Mouse (Mus musculus) heart, postnatal 25 days (tissue): ENCODE measurements around the gene Zswim1. TPM values are rescaled to one million over a fixed set of nuclear protein-coding genes. Genes with fewer than 3 reads are reported as not detected.
"Not testable (repeated sequence)": the region's sequence is repeated elsewhere in the genome, so short reads cannot be mapped to it uniquely, and the experiment has no call there.

Experiments used
- DNase-seq: peaks from one replicate; pipeline ENCODE4 v3.0.0; 2022; ENCODE audit warnings: low spot score
- intact Hi-C: fragments of 180-260 bp; cut with DNase I; formaldehyde crosslinking; loops from one replicate; pipeline ENCODE4 v1.15.1; 2025
- total RNA-seq, 2 experiments: library from RNA; stranded (reverse); gene quantifications; 2 replicates each; pipeline ENCODE4 v1.2.3; 2021

Zswim1 gene
- total RNA-seq, 2 experiments from 2014 or later: 3.6 to 4.5 TPM

- no peak for DNase-seq
- intact Hi-C loops: no loop called here
Measured at GRCm38 (mm10) chr2:164859640-164860432, 37.4 kb downstream of the Zswim1 start.

GRCm38 (mm10) chr2:164861094-164861493 lies 38.6 kb downstream of the Zswim1 start:
- intact Hi-C loops: no loop called here

GRCm38 (mm10) chr2:164862179-164862861 lies 39.8 kb downstream of the Zswim1 start:
- intact Hi-C loops: loop anchor here (2.0 kb wide), 1 partner anchor 16 kb away; the partner anchor contains the start of gene Pcif1
- DNase-seq: peak; percentile 37

More at GRCm38 (mm10) chr2:164861094-164861493, 38.6 kb downstream of the Zswim1 start:
- DNase-seq: no peak

GRCm38 (mm10) chr2:164863411-164863810 lies 40.9 kb downstream of the Zswim1 start:
- DNase-seq: not testable (repeated sequence)
- intact Hi-C loops: loop anchor here (2.0 kb wide), 1 partner anchor 15 kb away; the partner anchor contains the start of gene Pcif1

GRCm38 (mm10) chr2:164864593-164864992 lies 42.1 kb downstream of the Zswim1 start:
- DNase-seq: no peak
- intact Hi-C loops: no loop called here

- peak; percentile 78 for DNase-seq
- intact Hi-C loops: no loop called here
Measured at GRCm38 (mm10) chr2:164866741-164867551, 44.5 kb downstream of the Zswim1 start.

GRCm38 (mm10) chr2:164867566-164867965 lies 45.1 kb downstream of the Zswim1 start:
- intact Hi-C loops: no loop called here
- no peak for DNase-seq

GRCm38 (mm10) chr2:164868491-164868890 lies 46.0 kb downstream of the Zswim1 start:
- intact Hi-C loops: loop anchor here (2.0 kb wide), 1 partner anchor 14 kb away; no protein-coding TSS in a partner anchor
- DNase-seq: no peak

- no peak for DNase-seq
- intact Hi-C loops: no loop called here
Measured at GRCm38 (mm10) chr2:164871602-164872303, 49.3 kb downstream of the Zswim1 start.

- intact Hi-C loops: no loop called here
- DNase-seq: no peak
Measured at GRCm38 (mm10) chr2:164873621-164874020, 51.1 kb downstream of the Zswim1 start.

- intact Hi-C loops: no loop called here
- DNase-seq: peak; percentile 59
Measured at GRCm38 (mm10) chr2:164874239-164874769, 51.8 kb downstream of the Zswim1 start.

- DNase-seq: not testable (repeated sequence)
- intact Hi-C loops: loop anchor here (2.0 kb wide), 1 partner anchor 43 kb away; the partner anchor contains the start of genes Ctsa and Neurl2
Measured at GRCm38 (mm10) chr2:164875648-164876047, 53.2 kb downstream of the Zswim1 start.

Other genes with a start within 250 kb of the Zswim1 start
- not detected for gene Spint3, start 249.2 kb upstream of the Zswim1 start, total RNA-seq
- under 1 TPM in 1 of 2 experiments, not detected in 1; 0.34 TPM for gene Wfdc6a, start 237.2 kb upstream of the Zswim1 start, total RNA-seq
- not detected for gene Eppin, start 229.1 kb upstream of the Zswim1 start, total RNA-seq
- not detected for gene Wfdc6b, start 209.2 kb upstream of the Zswim1 start, total RNA-seq
- gene Wfdc8, start 209.1 kb upstream of the Zswim1 start, total RNA-seq: not detected
- gene Wfdc16, start 183.9 kb upstream of the Zswim1 start, total RNA-seq: not detected
- not detected for gene Wfdc10, start 166.6 kb upstream of the Zswim1 start, total RNA-seq
- gene Wfdc9, start 166.1 kb upstream of the Zswim1 start, total RNA-seq: not detected
- not detected for gene Wfdc11, start 148.6 kb upstream of the Zswim1 start, total RNA-seq
- not detected for gene Wfdc13, start 137.6 kb upstream of the Zswim1 start, total RNA-seq
- not detected for gene Spint4, start 124.2 kb upstream of the Zswim1 start, total RNA-seq
- not detected for gene Spint5, start 107.4 kb upstream of the Zswim1 start, total RNA-seq
- gene Wfdc3, start 76.8 kb upstream of the Zswim1 start, total RNA-seq: under 1 TPM; 0.28 to 0.29 TPM
- gene Dnttip1, start 76.7 kb upstream of the Zswim1 start, total RNA-seq: 10 to 100 TPM; 24.4 to 25.8 TPM
- 1 to 10 TPM; 2.4 to 2.9 TPM for gene Ube2c, start 52.8 kb upstream of the Zswim1 start, total RNA-seq
- not detected for gene Tnnc2, start 42.7 kb upstream of the Zswim1 start, total RNA-seq
- 10 to 100 TPM; 24.7 to 27.5 TPM for gene Snx21, start 36.9 kb upstream of the Zswim1 start, total RNA-seq
- 10 to 100 TPM; 10.7 to 12.2 TPM for gene Acot8, start 17.8 kb upstream of the Zswim1 start, total RNA-seq
- 1 to 10 TPM; 2.5 to 3.1 TPM for gene Zswim3, start 17.6 kb upstream of the Zswim1 start, total RNA-seq
- under 1 TPM; 0.42 to 0.64 TPM for gene Spata25, start 5.9 kb downstream of the Zswim1 start, total RNA-seq
- gene Ctsa, start 10.2 kb downstream of the Zswim1 start, total RNA-seq: 100 to 1,000 TPM in 1 of 2 experiments, 10 to 100 TPM in 1; 90.9 to 108 TPM
- 10 to 100 TPM; 39.9 to 44.6 TPM for gene Neurl2, start 10.8 kb downstream of the Zswim1 start, total RNA-seq
- gene Pltp, start 35.0 kb downstream of the Zswim1 start, total RNA-seq: 10 to 100 TPM; 35.9 to 37.5 TPM
- gene Pcif1, start 56.6 kb downstream of the Zswim1 start, total RNA-seq: 10 to 100 TPM; 27.5 to 34.6 TPM
- 1 to 10 TPM; 8.6 to 9.2 TPM for gene Zfp335, start 89.1 kb downstream of the Zswim1 start, total RNA-seq
- under 1 TPM; 0.55 to 0.61 TPM for gene Mmp9, start 118.1 kb downstream of the Zswim1 start, total RNA-seq
- gene Slc12a5, start 138.1 kb downstream of the Zswim1 start, total RNA-seq: under 1 TPM; 0.65 to 0.81 TPM
- 10 to 100 TPM; 19.1 to 19.5 TPM for gene Ncoa5, start 212.2 kb downstream of the Zswim1 start, total RNA-seq
- 1 to 10 TPM; 1.9 to 3.6 TPM for gene Cd40, start 232.9 kb downstream of the Zswim1 start, total RNA-seq